Mouse (Mus musculus): Measurements from ENCODE around the gene Ppp1r3f.

GRCm38 (mm10) chrX:7586356-7586755 lies 12.3 kb upstream of the Ppp1r3f start:
- no peak for TF ChIP-seq POLR2A (IDR thresholded peaks at IDR 0.05; ENCODE audit: insufficient read depth, low read depth, low read length)
- no peak for TF ChIP-seq EP300 (IDR thresholded peaks at IDR 0.05; ENCODE audit: insufficient read depth, low read depth, low read length)
- no peak for TF ChIP-seq CTCF (IDR thresholded peaks at IDR 0.05)
